Mouse (Mus musculus) left cerebral cortex, adult 9 months (tissue): ENCODE results near the gene Ier5.

ENCODE experiments used
- DNase-seq, 2 experiments: peaks; one replicate each; pipeline ENCODE4 v3.0.0; 2022; ENCODE audit warnings: low spot score in 2 of 2

Gene Ier5

DNA sequence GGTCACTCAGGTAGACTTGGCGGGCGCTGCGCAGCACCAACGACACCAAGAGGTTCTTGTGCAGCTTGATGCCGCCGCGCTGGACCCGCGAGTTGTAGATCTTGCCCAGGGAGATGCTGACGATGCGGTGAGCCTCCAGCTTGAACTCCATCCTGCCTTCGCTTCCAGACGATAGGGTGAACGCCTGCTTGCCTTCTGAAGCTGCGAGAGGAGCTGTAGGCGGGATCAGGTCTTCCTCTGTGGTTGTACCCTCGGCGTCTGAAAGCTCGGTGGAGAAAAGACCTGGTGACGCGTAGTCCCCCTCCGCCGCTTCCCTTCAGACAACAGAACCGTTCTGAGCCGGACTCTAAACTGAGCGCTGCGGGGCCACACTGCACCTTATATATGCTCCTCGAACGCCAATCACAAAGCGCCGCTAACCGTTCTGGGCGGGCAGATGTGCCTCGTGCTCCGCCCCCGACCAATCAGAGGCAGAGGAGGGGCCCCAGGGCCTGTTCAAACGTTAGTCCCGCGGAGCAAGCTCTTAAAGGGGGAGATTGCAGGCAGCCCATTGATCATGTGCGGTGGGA lies at the start of gene Ier5:
Gene Ier5, minus strand, starts transcription at position 357 of the 569 bp plus-strand sequence.
- DNase-seq = peak; percentile 89 to 98

DNA sequence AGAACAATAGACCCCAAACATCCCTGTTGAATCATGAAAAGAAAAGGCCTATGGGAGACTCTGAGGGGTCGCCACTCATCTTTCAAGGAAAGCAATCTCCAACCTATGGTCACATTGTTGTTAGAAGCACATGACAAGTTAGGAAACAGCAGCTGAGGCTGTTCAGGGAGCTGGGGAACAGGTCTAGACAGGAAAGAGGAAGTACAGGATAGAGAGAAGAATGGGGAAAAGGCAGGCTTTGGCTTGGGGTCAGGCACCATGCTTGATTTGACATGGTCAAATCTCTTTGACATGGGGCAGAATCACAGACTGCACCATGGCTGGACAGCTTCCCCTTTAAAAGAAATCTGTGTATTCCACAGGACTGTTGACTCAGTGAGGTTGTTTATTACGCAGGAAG lies 47.8 kb upstream of the Ier5 start:
- DNase-seq = no peak

DNA sequence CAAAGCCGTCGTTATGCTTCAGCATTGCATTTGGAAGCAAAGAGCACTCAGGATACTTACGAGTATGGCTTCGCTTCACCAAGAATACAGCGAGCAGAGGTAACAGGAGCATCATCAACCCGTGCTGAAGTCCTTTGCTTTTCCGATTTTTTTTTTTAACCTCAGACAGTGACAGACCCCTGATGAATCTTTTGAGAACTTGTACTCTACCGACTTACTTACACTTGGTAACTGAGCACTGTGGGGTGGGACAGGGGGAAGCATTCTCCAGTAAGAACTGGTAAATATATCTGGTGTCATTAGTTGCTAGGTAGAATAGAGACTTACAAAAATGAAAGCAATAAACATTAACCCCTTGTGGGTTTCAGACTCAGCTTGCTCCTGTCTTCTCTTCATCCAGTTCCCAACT lies 47.1 kb upstream of the Ier5 start, which contains the start of gene Mr1:
Gene Mr1, minus strand, starts transcription at position 243 of the 409 bp plus-strand sequence.
- peak in 1 of 2 experiments; percentile 34 for DNase-seq

DNA sequence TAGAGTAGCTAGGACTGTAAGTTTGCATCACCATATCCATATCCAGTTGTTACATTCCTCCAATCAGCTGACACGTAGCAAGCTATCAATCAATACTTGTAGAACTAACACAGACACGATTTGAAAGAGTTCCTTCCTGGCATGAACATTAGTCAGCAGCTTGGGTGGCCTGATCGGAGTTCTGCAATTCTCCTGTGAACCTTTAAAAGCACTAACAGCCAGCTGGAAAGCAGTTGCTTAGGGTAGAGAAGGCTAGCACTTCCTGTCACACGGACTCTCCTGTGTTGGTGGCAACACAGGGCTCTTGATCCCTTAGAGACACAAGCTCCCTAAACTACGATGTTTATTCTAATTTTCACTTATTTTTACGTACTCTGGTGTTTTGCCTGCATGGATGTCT lies 46.2 kb upstream of the Ier5 start:
- no peak for DNase-seq

DNA sequence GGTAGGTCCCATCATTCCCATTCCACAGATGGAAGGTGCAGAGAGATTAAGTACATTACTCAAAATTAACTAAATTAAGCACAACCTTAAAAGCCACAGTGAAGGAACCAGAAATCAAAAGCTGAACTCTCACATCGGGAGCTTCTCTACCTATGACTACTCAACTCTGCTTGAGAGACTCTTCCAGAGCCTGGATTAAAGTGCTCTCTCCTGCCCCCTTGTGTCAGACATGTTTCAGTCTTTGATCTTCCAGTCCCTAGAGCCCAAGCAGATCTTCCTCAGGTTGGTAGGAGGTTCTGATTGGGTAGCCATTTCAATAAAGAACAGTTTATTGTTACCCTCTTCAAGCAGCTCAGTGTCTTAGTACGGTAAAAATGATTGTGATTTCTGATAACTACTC lies 40.6 kb upstream of the Ier5 start:
- peak in 1 of 2 experiments; percentile 78 for DNase-seq

DNA sequence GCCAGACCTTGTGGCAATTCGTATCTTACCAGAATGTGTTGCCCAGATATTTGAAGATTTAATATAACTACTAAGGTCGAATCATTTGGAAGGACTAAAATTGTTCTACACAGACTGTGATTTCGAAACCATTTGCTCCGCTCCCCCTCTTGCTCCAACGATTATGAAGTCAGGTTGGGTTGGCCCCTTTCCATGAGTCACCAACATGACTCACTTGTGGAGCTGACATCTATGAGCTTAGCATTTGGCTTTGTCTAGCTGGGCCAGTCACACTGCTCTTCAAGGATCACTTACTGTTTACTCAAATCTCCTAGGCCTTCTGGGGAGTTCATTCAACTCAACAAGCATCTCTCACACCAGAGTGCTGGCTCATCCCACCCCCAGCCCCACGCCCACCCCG lies 39.4 kb upstream of the Ier5 start:
- DNase-seq = no peak

DNA sequence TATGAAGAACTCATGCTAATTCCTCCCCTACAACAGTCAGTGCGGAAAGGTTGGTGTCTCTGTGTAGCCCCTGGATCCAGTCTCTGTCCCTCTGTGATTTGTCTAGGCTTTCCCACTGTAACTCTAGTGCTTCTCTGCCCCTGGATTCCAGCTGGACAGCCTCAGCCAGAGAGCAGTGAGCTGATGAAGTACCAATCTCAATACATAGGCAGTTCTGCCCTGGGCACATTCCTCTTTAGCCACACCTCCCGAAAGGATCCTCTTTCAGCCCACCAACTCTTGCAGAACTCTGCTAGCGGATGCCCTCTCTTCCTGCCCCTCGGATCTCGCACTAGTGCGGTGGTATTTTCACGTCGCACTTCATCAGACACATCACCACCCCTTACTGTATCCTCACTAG lies 35.4 kb upstream of the Ier5 start:
- DNase-seq = no peak

DNA sequence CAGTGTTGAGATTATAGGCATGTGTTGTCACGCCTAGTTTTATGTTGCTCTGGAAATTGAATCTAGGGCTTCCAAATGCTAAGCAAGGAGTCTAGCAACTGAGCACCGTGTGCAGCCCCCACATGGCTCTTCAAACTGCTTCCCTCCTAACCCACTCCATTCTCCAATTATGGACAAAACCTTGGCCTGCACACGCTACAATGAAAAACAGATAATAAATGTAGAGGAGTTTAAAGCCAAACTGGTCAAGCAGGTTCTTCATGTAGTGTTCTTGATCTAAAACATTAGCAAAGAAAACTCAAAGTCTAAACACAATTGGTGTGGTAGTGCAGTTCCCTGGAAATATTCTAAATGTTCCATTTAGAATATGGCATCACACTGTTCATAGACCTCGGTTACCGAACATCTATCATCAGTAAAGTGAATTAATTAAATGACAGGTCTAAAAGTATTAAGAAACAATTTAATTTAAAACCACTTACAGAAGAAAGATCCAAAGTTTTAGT lies 28.0 kb upstream of the Ier5 start:
- DNase-seq = no peak

DNA sequence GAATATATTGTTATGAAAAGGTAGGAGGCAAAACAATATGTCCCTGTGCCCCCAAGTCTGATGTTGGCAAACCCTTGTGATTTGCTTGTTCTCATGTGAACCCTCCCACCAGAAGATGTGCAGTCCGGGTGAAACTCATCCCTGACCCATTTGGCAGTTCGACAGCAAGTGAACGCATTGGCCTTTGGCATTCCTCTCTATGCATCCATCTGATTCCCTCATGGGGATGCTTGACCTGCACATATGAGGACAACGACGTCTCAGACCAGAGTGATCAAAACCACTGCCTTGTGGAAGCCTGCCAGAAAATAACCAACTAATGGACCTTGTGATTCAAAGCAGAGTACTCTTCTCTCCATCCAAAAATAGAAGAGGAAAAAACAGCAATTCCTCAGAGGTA lies 27.3 kb upstream of the Ier5 start:
- DNase-seq = no peak

DNA sequence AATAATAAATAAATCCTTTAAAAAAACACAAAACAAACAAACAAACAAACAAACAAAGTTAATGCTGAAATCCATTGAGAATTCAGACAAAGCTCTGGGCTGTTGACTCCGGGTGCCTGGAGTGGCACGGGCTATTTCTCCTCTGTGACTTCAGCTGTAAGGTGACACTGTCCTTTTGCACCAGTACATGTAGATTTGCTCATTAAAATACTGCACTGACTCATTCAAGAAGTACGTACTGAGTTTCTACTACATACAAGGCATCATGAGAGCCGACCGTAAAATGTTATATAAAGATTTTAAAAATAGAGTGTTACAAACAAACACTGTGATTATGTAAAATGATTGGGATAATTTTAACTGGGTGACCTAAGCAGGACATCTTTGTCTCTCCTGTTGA lies 25.0 kb upstream of the Ier5 start:
- no peak for DNase-seq

DNA sequence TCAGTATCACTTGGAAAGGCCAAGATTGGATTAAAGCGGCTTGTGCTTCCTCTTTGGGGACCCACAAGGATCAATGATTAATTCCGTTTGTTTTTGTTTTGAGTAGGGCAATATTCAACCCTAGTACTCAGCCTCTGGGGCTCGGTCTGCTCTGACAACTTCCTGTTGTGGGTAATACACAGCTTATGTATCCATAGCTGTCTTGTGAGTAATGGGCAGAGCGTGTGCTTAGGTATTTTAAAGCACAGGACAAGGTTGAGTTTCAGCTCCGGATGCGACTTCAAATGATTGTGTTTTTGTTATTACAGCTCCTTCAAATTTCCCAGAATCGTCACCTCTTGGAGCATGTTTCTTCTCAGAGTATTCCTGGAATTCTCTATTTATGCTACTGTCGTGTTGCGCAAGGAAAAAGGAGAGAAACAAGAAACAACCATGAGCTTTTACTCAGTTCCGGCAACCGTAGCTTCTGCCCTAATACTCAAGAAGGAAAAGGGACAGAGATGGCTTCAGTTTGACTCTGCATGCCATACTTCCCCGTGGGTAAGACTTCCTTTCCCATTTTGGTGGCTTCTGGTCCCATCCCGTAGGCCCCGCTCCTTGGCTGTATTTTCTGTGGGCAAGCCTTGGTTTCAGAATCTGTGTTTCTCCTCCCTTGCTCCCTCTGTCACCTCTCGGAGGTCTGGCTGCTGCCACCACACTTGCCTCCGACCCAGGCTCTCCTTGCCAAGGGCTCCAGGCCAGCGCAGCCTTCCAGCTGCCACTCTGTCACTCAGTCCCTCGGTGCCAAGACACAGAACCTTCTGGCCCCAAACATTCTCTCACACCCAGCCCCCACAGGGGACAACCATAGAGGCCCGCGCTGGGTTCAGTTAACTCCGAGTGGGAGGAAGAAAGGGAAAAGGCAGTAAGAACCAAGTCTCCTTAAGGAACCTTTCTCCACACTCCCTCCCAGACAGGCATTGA lies 22.8 kb upstream of the Ier5 start:
- DNase-seq = peak in 1 of 2 experiments; percentile 45

DNA sequence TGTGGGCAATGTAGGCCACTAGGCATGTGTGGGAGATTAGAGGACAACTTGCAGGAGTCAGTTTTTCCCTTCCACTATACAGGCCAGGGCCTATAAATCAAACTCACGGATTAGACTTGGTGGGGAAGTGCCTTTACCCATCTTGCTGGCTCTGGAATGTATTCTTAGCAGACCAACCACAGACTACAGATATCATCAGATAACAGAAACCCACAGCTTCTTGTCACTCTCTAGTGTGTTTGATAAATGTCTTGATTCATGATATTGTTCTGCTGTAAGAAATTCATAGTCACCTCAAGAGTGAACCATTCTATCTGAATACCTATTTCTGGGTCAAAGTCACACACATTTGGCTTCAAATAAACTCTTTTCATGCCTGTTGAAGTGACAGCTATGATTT lies 20.3 kb upstream of the Ier5 start:
- no peak for DNase-seq

DNA sequence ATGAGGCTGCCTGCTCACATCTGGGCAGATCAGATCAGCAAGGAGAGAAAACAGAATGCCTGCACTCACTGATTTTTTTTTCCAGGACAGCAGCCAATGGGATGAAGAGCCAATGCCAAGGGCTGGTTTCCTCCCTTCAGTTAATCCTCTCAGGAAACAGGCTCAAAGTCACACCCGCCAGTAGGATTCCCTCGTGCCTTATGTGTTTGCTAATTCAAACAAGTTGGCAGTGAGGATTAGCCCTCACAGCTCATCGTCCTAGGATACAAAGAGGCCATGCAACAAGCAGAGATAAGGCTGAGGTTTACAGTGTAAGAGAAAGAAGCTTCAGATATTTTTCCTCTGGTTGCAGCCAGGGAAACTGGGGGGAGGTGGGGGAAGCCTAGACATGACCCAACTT lies 14.5 kb upstream of the Ier5 start:
- no peak for DNase-seq

DNA sequence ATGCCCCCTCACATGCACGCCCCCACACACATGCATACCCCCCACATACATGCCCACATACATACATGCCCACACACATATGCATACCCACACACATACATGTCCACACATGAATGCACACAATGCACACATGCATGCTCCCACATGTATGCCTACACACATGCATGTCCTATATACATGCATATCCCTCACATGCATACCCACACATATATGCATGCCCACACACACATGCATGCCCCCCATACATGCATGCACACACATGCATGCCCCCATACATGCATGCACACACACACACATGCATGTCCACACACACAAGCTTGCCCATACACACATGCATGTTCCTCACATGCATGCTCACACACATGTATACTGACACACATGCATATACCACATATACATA lies 13.4 kb upstream of the Ier5 start:
- DNase-seq = no peak

DNA sequence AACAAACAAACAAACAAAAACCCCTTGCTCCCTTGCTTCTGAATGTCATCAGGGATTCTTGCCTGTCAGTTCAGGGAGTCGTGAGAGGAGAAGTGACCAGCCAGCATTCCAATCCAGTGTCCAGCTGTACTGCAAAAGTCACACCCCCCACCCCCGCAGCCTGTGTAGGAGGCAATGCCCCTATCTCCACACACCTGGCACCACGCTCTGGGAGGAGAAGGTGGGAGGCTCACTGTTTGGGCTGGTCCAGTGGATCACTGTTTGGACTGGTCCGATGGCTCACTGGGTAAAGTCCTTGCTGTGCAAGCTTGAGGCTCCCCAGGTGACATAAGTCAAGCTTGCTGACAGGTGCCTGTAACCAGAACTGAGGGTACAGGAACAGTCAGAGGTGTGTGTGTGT lies 12.7 kb upstream of the Ier5 start:
- no peak for DNase-seq

DNA sequence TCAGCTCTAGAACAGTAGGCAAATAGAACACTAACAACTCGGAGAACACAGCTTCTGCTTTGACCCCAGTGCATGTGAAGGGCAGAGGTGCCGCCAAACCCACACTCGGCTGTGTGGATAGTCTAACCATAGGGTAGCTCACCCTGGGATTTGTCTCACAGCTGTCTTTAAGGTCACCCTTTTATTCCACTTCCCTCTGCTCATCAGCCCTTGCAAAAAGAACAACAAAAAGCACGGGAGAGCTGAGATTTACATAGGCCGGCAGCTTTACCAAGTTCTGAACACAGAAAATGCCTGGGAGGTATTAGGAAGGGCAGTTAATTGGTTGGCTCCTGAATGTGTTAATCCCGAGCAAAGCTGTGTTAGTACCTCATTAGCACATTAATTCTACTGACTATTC lies 12.1 kb upstream of the Ier5 start:
- DNase-seq = no peak

DNA sequence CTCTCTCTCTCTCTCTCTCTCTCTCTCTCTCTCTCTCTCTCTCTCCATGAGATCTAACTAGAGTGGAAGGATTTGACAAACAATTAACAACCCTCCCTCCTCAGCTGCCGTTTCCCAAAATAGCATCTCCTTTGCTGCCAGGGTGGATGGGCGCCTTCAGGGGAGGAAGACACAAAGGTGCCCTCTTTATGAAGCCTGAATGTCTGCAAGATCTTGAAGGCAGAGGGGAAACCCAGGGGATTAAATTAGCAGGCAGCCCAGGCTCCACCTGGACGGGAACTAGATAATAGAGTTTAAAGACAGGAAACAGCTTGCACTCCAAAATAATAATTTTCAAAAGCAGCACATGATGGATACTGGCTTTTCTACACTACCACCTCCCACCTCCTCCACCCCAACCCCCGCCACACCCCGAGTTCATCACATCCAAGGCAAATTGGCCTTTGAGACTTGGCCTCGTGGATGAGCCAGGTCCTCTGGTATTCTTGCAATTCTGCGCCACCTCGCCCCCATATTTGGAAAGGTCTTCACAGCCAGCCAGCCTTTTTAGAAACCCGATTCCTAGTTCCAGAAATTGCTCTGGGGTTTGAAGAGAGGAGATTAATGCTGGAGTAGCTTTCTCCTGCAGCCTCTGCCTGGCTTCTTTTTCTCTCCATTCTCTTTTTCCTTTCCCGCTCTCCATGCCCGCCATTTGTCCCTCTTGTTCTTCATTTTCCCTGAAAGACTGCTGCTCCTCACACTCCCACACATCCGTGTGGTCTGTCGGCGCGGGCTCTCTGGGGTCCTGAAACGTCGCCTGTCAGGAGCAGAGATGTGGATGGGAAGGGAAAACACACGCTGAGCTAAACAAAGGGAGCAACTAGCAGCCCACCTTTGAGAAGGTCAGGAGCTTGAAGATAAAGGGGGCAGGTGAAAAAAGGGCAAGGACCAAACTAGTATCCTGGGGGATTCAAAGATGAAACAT lies 10.2 kb upstream of the Ier5 start:
- DNase-seq = no peak

DNA sequence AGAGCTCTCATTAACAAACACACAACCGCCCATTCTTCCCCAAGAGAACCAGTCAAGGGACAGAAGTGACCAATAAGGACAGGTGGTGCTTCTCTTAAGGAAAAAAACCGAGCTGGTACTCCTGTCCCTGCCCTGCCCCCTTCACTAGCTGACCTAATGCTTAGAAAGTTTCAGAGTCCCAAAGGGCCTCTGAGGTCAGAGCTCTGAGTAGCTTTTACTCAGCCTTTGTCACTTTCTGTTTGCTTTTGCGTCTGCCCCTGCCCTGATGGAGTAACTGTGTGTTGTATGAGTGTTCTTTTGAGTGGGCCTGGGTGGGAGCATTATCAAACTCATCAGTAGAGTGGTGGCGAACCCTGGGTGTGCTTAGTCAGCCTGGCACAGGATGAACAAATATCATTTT lies 9.0 kb upstream of the Ier5 start:
- DNase-seq = no peak

DNA sequence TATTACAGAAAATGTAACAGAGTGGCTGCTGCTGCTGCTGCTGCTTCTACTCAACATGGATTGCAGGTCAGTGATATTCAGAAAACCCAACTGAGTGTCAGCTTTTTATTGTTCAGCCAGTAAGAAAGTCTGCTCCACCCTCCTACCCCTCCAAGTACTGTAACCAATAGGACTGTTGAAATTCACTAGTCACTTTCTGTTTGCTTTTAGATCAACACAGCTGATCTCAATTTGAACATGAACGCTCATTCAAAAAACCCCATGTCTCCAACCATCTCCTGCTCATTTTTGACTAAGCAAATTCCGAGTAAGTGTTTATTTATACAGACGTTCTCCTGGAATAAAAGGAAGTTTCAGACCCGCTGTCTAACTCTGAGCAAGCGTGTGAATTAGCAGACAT lies 8.4 kb upstream of the Ier5 start:
- DNase-seq = no peak

DNA sequence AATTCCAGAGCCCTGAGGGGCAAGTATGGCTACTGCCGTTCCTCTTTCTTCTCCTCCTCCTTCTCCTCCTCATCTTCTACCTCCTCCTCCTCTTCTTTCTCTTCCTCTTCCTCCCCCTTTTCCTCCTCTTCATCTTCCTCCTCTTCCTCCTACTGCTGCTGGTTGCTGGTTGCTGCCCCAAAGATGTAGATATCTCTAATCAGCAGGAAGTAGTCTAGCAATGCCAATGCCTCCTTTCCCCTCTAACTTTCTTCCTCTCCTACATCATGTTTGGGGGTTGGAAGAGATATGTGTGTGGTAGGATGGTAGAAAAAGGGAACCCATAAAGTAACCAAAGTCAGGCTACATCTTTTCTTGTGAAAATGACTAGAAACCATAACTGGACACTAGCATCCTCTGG lies 6.9 kb upstream of the Ier5 start:
- DNase-seq = no peak

DNA sequence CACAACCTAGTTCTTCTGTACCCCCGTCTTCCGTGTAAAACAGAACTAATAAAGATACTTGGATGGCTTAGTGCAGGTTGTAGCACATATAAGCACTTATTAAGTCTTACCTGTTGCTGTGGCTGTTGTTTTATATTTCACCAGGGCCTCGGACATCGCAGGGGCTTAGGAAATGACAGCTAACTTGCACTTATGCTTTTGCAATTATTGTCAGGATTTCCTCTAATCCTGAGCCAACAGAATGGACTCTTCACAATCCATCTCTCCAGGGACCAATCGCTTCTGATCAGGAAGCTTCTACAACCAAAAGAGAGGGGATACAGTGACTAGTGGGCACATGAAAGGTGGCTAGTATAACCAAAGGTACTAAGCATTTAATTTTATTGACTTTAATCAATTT lies 4.6 kb upstream of the Ier5 start:
- DNase-seq = no peak

DNA sequence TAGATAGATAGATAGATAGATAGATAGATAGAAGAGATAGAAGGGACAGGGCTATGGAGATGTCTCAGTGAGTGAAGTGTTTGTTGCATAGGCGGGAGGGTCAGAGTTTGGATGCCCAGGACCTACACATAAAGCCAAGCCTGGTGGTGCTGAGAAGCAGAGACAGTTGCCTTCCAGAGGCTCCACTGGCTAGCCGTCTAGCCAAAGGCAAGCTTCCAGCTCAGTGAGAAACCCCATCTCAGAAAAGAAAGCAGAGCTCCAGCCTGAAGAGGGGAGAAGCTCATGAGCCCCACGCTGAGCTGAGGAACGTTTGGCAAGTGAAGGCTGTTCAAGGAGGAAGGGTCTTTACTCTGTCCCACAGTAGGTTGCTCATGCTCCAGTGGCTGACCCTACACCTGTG lies 3.2 kb upstream of the Ier5 start:
- no peak for DNase-seq
